Comparison of ENCODE assay signal across 13 mouse cellular contexts in the genomic region with DNA sequence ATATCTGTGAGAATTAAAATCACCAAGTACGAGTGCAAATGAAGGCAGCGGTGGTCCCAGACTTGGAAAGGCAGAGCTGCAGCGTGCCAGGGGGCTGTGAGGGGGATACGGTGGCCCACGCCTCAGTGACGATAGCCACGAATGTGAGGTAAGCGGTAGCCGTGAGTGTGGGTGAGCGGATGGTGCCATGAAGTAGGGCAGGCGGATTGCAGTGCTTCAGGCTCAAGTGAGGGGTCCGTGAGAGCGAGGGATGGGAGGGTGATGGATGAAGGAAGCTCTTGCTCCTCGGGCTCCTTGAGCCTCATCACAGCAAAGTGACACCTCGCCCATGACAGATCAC. TPM values are rescaled to one million over a fixed set of nuclear protein-coding genes. Genes with fewer than 3 reads are reported as not detected.
A peak's percentile ranks its signal among the peaks of the same experiment; 100 is the strongest.
DNase-seq lines count a peak whose midpoint lies in the region; ATAC-seq and TF ChIP-seq lines count a peak whose summit lies in the region.
"Had no signal": no experiment of that assay in that cellular context is flagged by ENCODE, and none has a peak within 500 bp of the region (broad histone marks: within the 10 kb centered on the region; RNA-seq: fewer than 3 reads in every experiment).

No protein-coding gene starts in this region.

- no peaks in the 10 kb centered on the region for H3K9me3 ChIP-seq in heart, embryonic 12.5 days (replicated peaks)
- no peaks in the 10 kb centered on the region for H3K9me3 ChIP-seq in lung, embryonic 15.5 days
- no peaks in the 10 kb centered on the region for H3K9me3 ChIP-seq in liver, postnatal 0 days (ENCODE audit: low read length)

- H3K4me1 ChIP-seq in heart, embryonic 12.5 days (replicated peaks), result peaks cover 36% of the 10 kb centered on the region
- H3K4me1 ChIP-seq in lung, embryonic 15.5 days, result 0 out of 2 replicates have a peak, but pooled peaks cover 2% of the 10 kb centered on the region
- H3K4me1 ChIP-seq in liver, postnatal 0 days (ENCODE audit: insufficient read depth), result peaks cover 25% of the 10 kb centered on the region

- H3K27me3 ChIP-seq in heart, embryonic 12.5 days (replicated peaks), result no peaks in the 10 kb centered on the region
- H3K27me3 ChIP-seq in lung, embryonic 15.5 days, result no peaks in the 10 kb centered on the region
- H3K27me3 ChIP-seq in liver, postnatal 0 days (ENCODE audit: insufficient read depth, low read length), result no peaks in the 10 kb centered on the region

- 45% methylated on average over 15 of the region's 15 CpGs for WGBS in heart, embryonic 12.5 days
- WGBS in lung, embryonic 15.5 days, result 69% methylated on average over 15 of the region's 15 CpGs
- 81% methylated on average over 15 of the region's 15 CpGs for WGBS in liver, postnatal 0 days (ENCODE audit: insufficient replicate concordance)

- peak overlapping the region; percentile 53 for H3K4me2 ChIP-seq in heart, embryonic 12.5 days
- no peak overlapping the region for H3K4me2 ChIP-seq in lung, embryonic 15.5 days
- H3K4me2 ChIP-seq in liver, postnatal 0 days (ENCODE audit: low read depth, low read length), result peak overlapping the region; percentile 58

- 0 out of 2 replicates have a peak, but pooled peaks have one; percentile 3 for ATAC-seq in heart, embryonic 12.5 days (ENCODE audit: insufficient number of reproducible peaks, low FRiP score)
- 0 out of 2 replicates have a peak, but pooled peaks have one; percentile 8 for ATAC-seq in lung, embryonic 15.5 days (ENCODE audit: borderline replicate concordance, extremely low read depth, low FRiP score, low TSS enrichment)
- ATAC-seq in liver, postnatal 0 days, result no peak

- no peak for DNase-seq in heart, postnatal 25 days (ENCODE audit: low spot score)
- DNase-seq in lung, postnatal 4 days, result no peak
- DNase-seq in brain, adult 2 months (ENCODE audit: low read depth, low spot score), result peak; percentile 27
- no peak for DNase-seq in liver, postnatal 0 days
- no peak for DNase-seq in embryo, embryonic 9.5 days (ENCODE audit: extremely low spot score)
- no peak for DNase-seq in adrenal gland, postnatal 25 days
- DNase-seq: adrenal gland, postnatal 14 days had no signal

- no peak for TF ChIP-seq EP300 in liver, postnatal 0 days (IDR thresholded peaks at IDR 0.05; ENCODE audit: low read depth)

- peaks cover 70% of the 10 kb centered on the region for H3K36me3 ChIP-seq in heart, embryonic 12.5 days
- peaks cover 51% of the 10 kb centered on the region for H3K36me3 ChIP-seq in lung, embryonic 15.5 days
- peaks cover 55% of the 10 kb centered on the region for H3K36me3 ChIP-seq in liver, postnatal 0 days (replicated peaks; ENCODE audit: insufficient read depth, low read length)

- intact Hi-C loops in heart, postnatal 25 days (cut with DNase I), result no loop called here

- no peak for TF ChIP-seq CTCF in liver, postnatal 0 days (IDR thresholded peaks at IDR 0.05; ENCODE audit: low read depth)

- peak overlapping the region; percentile 78 for H3K27ac ChIP-seq in heart, embryonic 12.5 days (ENCODE audit: poor library complexity, severe bottlenecking)
- peak overlapping the region; percentile 31 for H3K27ac ChIP-seq in lung, embryonic 15.5 days
- H3K27ac ChIP-seq in liver, postnatal 0 days (ENCODE audit: low read depth), result peak overlapping the region; percentile 86

- no peak overlapping the region for H3K9ac ChIP-seq in heart, embryonic 12.5 days
- H3K9ac ChIP-seq in lung, embryonic 15.5 days, result no peak overlapping the region
- H3K9ac ChIP-seq in liver, postnatal 0 days (replicated peaks), result 0 out of 2 replicates have a peak overlapping the region, but pooled peaks have one; percentile 54

- 0 out of 2 replicates have a peak overlapping the region, but pooled peaks have one; percentile 5 for H3K4me3 ChIP-seq in heart, embryonic 12.5 days
- no peak overlapping the region for H3K4me3 ChIP-seq in lung, embryonic 15.5 days
- H3K4me3 ChIP-seq in liver, postnatal 0 days (ENCODE audit: low read depth, low read length), result peak overlapping the region; percentile 17; the same call in 1 of the 2 replicates
- H3K4me3 ChIP-seq: myocyte had no signal

RNA-seq across cellular contexts. Expression of a gene that starts 21.0 kb away (rescaled TPM):
- polyA plus RNA-seq in heart, embryonic 12.5 days (2016; fragmentation: Nextera tagmentation; extraction: Ambion mirVana), result 3.9 and 4.7 TPM in 2 replicates
- total RNA-seq in heart, postnatal 25 days (2021), result 1 to 10 TPM; 2.4 TPM
- polyA plus RNA-seq in lung, embryonic 15.5 days (2015; fragmentation: Nextera tagmentation; extraction: Ambion mirVana), result 4.6 and 4.9 TPM in 2 replicates
- polyA plus RNA-seq in liver, postnatal 0 days (2015; fragmentation: Nextera tagmentation; extraction: Ambion mirVana), result 13.6 and 17.1 TPM in 2 replicates
- 428 and 448 TPM in 2 replicates for total RNA-seq in adrenal gland, postnatal 25 days (2021)

RNA-seq across cellular contexts. Expression of a gene that starts 35.2 kb away (rescaled TPM):
- polyA plus RNA-seq in heart, embryonic 12.5 days (2016; fragmentation: Nextera tagmentation; extraction: Ambion mirVana), result 0.50 and 1.5 TPM in 2 replicates
- not detected for total RNA-seq in heart, postnatal 25 days (2021)
- polyA plus RNA-seq in lung, embryonic 15.5 days (2015; fragmentation: Nextera tagmentation; extraction: Ambion mirVana), result not detected in 2 replicates
- polyA plus RNA-seq in liver, postnatal 0 days (2015; fragmentation: Nextera tagmentation; extraction: Ambion mirVana), result not detected in 2 replicates
- total RNA-seq in adrenal gland, postnatal 25 days (2021), result not detected in 2 replicates
- total RNA-seq: adrenal gland, postnatal 14 days; left cerebral cortex, adult 8-10 months; megakaryocyte-erythroid progenitor cell, adult 5-6 weeks had no signal
- polyA plus RNA-seq: limb, embryonic 14.5 days; myocyte had no signal

RNA-seq across cellular contexts. Expression of a gene that starts 40.4 kb away (rescaled TPM):
- 0.57 and 0.91 TPM in 2 replicates for polyA plus RNA-seq in heart, embryonic 12.5 days (2016; fragmentation: Nextera tagmentation; extraction: Ambion mirVana)
- under 1 TPM in 1 of 2 experiments, not detected in 1; 0.08 TPM for total RNA-seq in heart, postnatal 25 days (2021)
- polyA plus RNA-seq in lung, embryonic 15.5 days (2015; fragmentation: Nextera tagmentation; extraction: Ambion mirVana), result 1.1 TPM in 2 replicates
- polyA plus RNA-seq in liver, postnatal 0 days (2015; fragmentation: Nextera tagmentation; extraction: Ambion mirVana), result not detected in 2 replicates
- total RNA-seq in adrenal gland, postnatal 25 days (2021), result not detected in 2 replicates
- total RNA-seq: adrenal gland, postnatal 14 days; megakaryocyte-erythroid progenitor cell, adult 5-6 weeks had no signal

Comparison
In these comparisons a context has a peak if more than half of its experiments do, and no peak if none do; other contexts are left out.
1. H3K27ac ChIP-seq: peak in every context shown above with its lines; median percentile 86 in liver, postnatal 0 days; 78 in heart, embryonic 12.5 days; 31 in lung, embryonic 15.5 days.